Mouse (Mus musculus): ENCODE results near the gene Polr1a.

- TF ChIP-seq POLR2A (IDR thresholded peaks at IDR 0.05; ENCODE audit: borderline replicate concordance, extremely low read depth, insufficient read depth, insufficient read length, poor library complexity, severe bottlenecking) = no peak
- TF ChIP-seq CTCF (IDR thresholded peaks at IDR 0.05; ENCODE audit: borderline replicate concordance, extremely low read depth, insufficient read depth, insufficient read length) = no peak
Observed at GRCm38 (mm10) chr6:71907702-71908235, 1.1 kb upstream of the Polr1a start.
